Mouse (Mus musculus): ENCODE measurements at regions not wholly inside any gene's neighbourhood (a gene's known extent, or its start where the extent isn't known, plus 50 kb on each side); places are given as distances from the start of the nearest gene placed in this dataset.

DNA sequence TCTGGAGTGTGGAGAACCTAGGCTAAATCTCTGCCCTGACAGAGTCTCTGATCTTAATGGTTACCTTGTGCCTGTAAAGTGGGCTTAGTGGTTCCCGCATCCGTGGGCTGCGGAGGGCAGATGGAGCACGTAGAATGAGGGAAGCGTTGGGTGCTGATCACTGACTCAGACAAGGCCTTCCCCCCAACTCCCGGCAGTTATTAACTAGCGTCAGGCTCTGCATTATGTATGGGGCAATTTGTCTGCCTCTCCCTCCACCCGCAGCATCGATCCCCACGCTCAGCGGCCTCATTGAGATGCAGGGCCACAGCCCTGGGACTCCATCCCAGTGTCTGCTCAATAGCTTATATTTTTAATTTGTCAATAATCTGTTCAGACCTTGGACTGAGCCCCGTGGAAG, 164.8 kb downstream of the Gm26897 start:
- DNase-seq: no peak

DNA sequence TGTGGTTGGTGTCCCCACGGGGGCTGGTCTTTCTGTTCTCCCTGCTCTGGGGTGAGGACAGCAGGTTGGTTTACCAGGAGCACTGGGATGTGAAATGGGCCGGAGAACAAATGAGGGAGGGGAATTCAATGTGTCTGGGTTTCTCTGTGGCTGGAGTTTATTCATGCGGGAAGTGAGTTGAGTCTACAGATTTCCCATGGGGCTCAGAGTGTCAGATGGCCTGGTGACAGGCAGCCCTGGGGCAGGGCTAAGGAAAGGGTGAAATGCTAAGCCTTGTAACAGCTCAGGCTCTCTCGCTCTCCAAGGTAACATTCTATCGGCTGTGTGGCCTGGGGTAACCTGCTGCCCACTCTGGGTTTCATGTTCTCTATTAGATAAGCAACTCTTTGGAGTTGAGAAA, 167.5 kb downstream of the Gm26897 start:
- no peak for DNase-seq

GRCm38 (mm10) chr5:111901678-111902077, 168.0 kb downstream of the Gm26897 start:
- peak; percentile 31 to 33 for DNase-seq

GRCm38 (mm10) chr5:111908085-111908484, 174.4 kb downstream of the Gm26897 start:
- DNase-seq: peak; percentile 53 to 76

- DNase-seq: no peak
These were observed 176.8 kb downstream of the Gm26897 start for GRCm38 (mm10) chr5:111910514-111910913.

- no peak for DNase-seq
These were observed 179.6 kb downstream of the Gm26897 start for GRCm38 (mm10) chr5:111913354-111913753.

GRCm38 (mm10) chr5:111914296-111914695, 180.6 kb downstream of the Gm26897 start:
- DNase-seq: no peak

GRCm38 (mm10) chr5:111917643-111918252, 184.0 kb downstream of the Gm26897 start:
- no peak for DNase-seq

GRCm38 (mm10) chr5:111918888-111919287, 185.2 kb downstream of the Gm26897 start:
- DNase-seq: no peak

DNA sequence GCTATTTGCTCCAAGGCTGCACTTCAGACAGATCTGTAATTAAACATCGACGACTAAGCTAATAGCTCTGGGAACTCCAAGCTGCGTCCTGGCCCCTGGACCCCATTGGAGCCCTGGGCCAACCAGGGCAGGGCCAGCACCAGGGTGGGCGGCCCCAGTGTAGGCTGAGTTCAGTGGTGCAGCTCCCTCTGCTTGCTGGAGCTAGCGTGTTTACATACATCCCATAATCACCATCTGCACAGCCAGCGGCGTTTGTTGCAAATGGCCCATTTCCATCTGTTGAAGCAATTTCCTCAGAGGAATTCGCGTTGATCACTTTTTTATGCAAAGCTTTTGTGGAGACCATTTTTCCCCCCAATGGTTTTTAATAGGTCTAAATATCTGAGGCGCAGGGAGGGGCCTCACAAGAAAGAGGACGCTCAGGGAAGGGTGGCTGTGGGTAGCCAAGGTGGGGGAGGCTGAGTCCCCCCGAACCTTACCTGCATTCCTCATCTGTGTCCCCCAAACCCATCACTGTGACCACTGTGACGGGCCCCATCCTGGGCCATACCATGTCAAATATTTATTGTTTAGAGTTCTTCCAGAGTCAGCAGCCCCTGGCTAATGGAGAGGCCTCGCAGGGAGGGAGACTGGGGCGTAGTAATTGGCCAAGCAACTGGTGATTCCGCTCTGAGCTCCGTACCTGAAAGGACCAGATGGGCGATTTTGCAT, 189.4 kb downstream of the Gm26897 start:
- no peak for DNase-seq

GRCm38 (mm10) chr5:111925757-111926156, 192.0 kb downstream of the Gm26897 start:
- DNase-seq: no peak

DNA sequence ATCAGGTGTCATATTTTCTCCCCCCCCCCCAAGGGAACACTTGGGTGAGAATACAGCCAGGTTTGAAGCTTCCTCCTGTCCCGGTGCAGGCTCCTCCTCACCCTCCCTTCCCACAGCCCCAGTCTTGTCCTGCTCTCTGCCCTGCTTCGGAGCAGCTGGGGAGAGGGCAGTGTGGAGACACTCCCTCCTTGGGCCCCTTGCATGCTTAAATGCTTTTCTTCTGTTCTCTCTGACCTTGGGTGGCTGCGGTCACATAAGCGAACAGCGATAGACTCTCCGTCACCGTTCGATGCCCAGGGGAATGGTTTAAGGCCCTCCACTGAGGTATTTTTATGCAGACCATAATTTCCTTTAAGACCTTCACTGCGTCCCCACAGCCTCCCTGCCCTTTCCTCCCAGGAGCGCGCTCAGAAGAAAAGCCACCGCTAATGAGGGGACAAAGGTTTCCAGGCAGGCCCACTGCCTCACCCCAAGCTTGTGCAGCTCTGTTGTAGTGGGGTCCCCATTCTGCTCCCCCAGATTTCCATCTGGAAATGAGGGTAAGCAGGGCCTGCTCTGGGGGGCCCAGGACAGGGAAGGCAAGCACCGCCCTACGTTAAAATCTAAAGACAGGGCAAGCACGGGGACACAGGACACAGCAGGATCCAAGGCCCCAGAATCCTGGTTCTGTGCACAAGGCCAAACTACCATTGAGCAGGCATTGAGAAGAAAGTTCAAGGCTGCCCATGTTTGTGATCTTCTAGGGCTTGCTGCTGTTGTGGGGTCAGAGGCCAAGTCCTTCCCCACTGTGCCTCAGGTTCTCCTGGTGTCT, 195.7 kb downstream of the Gm26897 start:
- DNase-seq: no peak

- DNase-seq: no peak
These were observed 196.2 kb downstream of the Gm26897 start for GRCm38 (mm10) chr5:111929991-111930339.

GRCm38 (mm10) chr5:111931733-111932132, 198.0 kb downstream of the Gm26897 start:
- peak in 1 of 2 experiments; percentile 43 for DNase-seq

DNA sequence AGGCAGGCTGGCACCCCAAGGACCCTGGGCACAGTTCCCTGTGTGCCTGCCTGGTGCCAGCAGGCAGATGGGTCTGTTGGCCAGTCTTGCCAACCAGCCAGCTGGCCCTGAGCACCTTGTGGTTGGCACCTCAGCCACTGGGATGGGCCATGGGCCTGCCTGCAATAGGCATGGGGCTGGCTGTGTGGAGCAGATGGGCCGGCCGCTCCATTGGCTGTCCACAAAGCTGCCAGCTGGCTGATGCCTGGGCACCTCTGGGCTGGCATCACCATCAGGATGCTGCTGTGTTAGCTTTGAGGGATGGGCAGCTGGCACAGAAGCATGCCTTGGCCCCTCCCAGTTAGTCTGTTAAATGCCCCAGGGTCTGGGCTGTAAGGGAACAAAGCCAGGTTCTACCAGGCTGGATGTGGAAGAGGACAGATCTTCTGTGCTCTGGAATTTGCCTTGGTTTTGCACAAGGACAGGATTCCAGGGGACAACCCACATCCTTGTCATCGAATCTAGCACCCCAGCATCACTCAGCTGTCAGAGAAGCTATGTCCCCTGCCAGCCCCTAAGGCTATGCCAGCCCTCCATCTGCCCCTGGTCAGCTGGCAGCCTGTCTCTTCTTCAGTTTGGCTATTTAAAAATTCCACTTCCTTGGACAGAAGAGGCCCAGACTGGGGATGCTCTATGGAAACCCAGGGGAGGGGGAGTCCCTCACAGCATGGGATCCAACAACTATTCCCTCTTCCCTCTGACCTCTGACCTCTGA, 201.8 kb downstream of the Gm26897 start:
- peak; percentile 94 to 96 for DNase-seq

DNA sequence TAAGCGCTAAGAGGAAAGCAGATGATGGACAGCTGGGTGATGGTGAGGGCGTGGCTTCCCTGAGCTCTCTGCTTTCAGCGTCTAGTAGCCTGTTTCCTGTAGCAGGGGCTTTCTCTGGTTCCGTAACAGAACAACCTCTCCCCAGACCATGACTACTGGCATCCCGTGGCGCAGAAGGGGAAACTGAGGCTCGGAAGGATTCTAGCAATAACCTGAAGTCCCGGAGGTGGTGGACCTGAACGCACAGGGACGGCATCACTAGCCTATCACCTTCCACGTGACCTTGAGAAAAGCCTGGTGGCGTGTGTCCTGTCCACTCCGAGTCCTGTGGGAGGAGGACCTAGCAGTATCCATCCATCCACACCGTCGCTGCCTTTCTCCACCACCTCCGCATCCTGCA, 208.1 kb downstream of the Gm26897 start:
- DNase-seq: no peak

- no peak for DNase-seq
These were observed 209.1 kb downstream of the Gm26897 start for GRCm38 (mm10) chr5:111942792-111943191.

DNA sequence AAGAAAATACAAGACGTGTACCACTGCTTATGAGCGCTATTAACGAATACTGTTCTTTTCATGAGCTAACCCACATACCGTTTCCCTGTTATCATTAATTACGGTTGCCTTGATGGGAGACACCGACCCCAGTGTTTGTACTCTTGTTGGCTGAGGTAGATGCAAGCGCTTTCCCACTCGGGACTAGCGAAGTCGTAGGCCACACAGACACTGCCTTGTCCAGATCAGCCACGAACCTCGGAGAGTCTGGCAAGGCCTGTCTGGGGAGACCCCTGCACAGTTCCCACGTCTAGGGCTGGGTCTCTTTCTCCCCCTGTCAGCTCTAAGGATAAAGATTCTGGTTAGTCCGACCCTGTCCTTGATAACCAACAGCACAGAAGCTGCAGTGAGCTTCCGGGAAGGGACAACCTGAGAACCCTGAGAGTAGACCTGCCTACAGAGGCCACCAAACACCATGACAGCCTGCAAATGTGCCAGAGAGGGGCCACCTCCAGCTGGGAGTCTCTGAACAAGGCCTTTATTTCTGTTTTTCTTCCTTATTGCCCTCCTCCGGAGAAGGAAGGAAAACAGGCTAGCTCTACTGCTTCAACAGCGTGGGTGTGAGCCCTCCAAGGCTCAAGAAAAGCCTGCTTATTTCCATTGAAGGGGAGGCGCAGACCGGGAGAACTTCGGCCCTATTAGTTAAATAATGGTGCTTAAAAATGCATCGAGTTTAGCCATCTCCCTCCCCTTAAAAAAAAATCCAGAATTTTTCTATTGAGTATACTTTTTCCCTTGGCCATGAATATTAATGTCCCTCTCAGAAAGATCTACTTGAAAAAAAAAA, 209.8 kb downstream of the Gm26897 start:
- no peak for DNase-seq

- peak in 1 of 2 experiments; percentile 33 for DNase-seq
These were observed 210.7 kb downstream of the Gm26897 start for GRCm38 (mm10) chr5:111944273-111944971.

DNA sequence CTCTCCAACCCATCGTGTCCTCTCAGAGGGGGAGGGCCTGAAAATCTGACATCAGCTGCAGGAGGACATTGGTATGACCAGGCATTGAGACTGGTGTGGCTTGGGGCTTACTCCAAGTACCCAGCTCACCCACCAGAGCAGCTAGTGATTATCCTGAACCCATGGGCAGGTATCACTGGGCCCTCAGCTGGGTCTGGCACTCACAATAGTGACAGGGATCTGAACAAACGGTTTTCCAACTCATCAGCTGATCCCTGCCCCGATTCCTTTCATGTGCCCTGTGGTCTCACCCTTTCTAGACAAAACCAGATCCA, 211.2 kb downstream of the Gm26897 start:
- no peak for DNase-seq

DNA sequence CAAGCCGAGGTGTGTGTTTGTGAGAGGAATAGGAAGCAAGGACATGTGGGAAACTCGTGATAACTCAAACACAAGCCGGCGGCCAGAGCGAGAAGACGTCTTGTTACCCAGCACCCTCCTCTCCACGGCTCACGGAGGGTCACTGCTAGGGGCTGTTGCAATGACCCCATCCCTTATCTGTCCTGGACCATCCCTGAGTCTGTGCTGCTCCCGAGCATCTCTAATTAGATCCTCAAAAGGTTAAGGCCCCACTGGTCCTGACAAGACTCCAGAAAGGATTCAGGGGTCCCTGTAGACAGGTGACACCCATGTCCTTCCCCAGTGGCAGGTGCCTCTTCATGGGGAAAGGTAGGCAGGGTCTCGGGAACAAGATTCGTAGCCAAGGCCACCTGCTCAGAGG, 212.6 kb downstream of the Gm26897 start:
- DNase-seq: no peak

GRCm38 (mm10) chr5:111957698-111958097, 224.0 kb downstream of the Gm26897 start:
- no peak for DNase-seq
